Mouse (Mus musculus) G1E (cell line): Measurements from ENCODE around the gene Il4ra. TPM values are rescaled to one million over a fixed set of nuclear protein-coding genes. Genes with fewer than 3 reads are reported as not detected.

Source experiments
- ATAC-seq: 2 replicates; pipeline ENCODE4 v1.8.0; 2016; ENCODE audit warnings: mild to moderate bottlenecking; ENCODE audit not compliant: insufficient number of reproducible peaks, poor library complexity, low FRiP score, severe bottlenecking; ENCODE audit errors: extremely low read depth
- DNase-seq: peaks from one replicate; pipeline ENCODE4 v3.0.0; 2012; ENCODE audit warnings: low spot score
- H3K27me3 ChIP-seq: 2 replicates; pipeline ENCODE4 v1.6.1; 2012; ENCODE audit warnings: mild to moderate bottlenecking, low read length, inconsistent platforms; ENCODE audit not compliant: insufficient read depth
- H3K36me3 ChIP-seq: replicated peaks from 2 replicates; pipeline ENCODE3; 2012; ENCODE audit warnings: mild to moderate bottlenecking, inconsistent platforms
- H3K4me1 ChIP-seq: 2 replicates; pipeline ENCODE4 v1.6.1; 2012; ENCODE audit warnings: low read depth, low read length, inconsistent platforms, mixed read lengths; ENCODE audit not compliant: insufficient read depth
- H3K4me3 ChIP-seq: 2 replicates; pipeline ENCODE4 v1.5.1; 2012; ENCODE audit warnings: low read depth, mild to moderate bottlenecking, inconsistent platforms, low read length, moderate library complexity, mixed read lengths
- H3K9me3 ChIP-seq: replicated peaks from 2 replicates; pipeline ENCODE4 v1.6.1; 2012; ENCODE audit warnings: inconsistent platforms
- CTCF ChIP-seq: IDR thresholded peaks from 2 replicates; pipeline ENCODE4 v1.5.1; 2012; ENCODE audit warnings: low read depth, low read length, inconsistent platforms, mixed read lengths
- GATA1 ChIP-seq: IDR thresholded peaks from 2 replicates; pipeline ENCODE4 v1.6.1; 2012; ENCODE audit warnings: borderline replicate concordance, low read length, inconsistent platforms, mixed read lengths
- GATA2 ChIP-seq: IDR thresholded peaks from 2 replicates; pipeline ENCODE4 v1.6.1; 2012; ENCODE audit warnings: low read depth, low read length, inconsistent platforms, borderline replicate concordance
- POLR2AphosphoS5 ChIP-seq: IDR thresholded peaks from 2 replicates; pipeline ENCODE4 v1.6.1; 2012; ENCODE audit warnings: low read depth, low read length, inconsistent platforms; ENCODE audit not compliant: insufficient replicate concordance
- TAL1 ChIP-seq: conservative IDR thresholded peaks from 2 replicates; pipeline ENCODE4 v1.6.1; 2012; ENCODE audit warnings: low read depth, low read length, inconsistent platforms, mixed read lengths
- polyA plus RNA-seq: library from polyadenylated mRNA; stranded (reverse); fragments of >175 nt; gene quantifications from 2 replicates; pipeline ENCODE4 v1.2.3, GENCODE M21; 2012
- total RNA-seq, 2 experiments: library from RNA; stranded (forward) in 1 of 2; stranded (reverse) in 1 of 2; fragments of 200-1000 nt in 1 of 2; fragments of >200 nt in 1 of 2; fragmentation: Nextera tagmentation in 1 of 2; gene quantifications; 2 replicates each; pipeline ENCODE4 v1.2.3; 2014 to 2017

Il4ra gene
- total and polyA plus RNA-seq, 3 experiments, result 23.5 to 35.8 (median 27.8) TPM

GRCm38 (mm10) chr7:125589896-125590295 is 38.0 kb downstream of the Il4ra start:
- no peak for TF ChIP-seq CTCF
- TF ChIP-seq POLR2AphosphoS5, result no peak
- TF ChIP-seq GATA2, result no peak
- TF ChIP-seq TAL1, result no peak
- no peak for TF ChIP-seq GATA1
- no peak for DNase-seq
- H3K4me3 ChIP-seq, result no peak overlapping the region
- peaks cover 37% of the 10 kb centered on the region for H3K4me1 ChIP-seq
- no peaks in the 10 kb centered on the region for H3K36me3 ChIP-seq
- no peak for ATAC-seq
- peaks cover 7% of the 10 kb centered on the region for H3K9me3 ChIP-seq
- peaks cover 35% of the 10 kb centered on the region for H3K27me3 ChIP-seq

- TF ChIP-seq GATA1, result no peak
- TF ChIP-seq TAL1, result no peak
- no peak for TF ChIP-seq GATA2
- TF ChIP-seq CTCF, result no peak
- no peak for TF ChIP-seq POLR2AphosphoS5
- Histone ChIP-seq H3K36me3 (no peaks in the 10 kb centered on the region), H3K4me1 (peaks cover 55% of the 10 kb centered on the region), H3K9me3 (no peaks in the 10 kb centered on the region), H3K4me3 (peak overlapping the region; percentile 13; the same call in 1 of the 2 replicates), H3K27me3 (peaks cover 40% of the 10 kb centered on the region)
- DNase-seq, result peak; percentile 56
- ATAC-seq, result peak; percentile 22
Measured at GRCm38 (mm10) chr7:125593831-125594230, 41.9 kb downstream of the Il4ra start.

- peaks cover 66% of the 10 kb centered on the region for H3K4me1 ChIP-seq
- TF ChIP-seq GATA2 (no peak), CTCF (no peak), GATA1 (no peak), POLR2AphosphoS5 (no peak), TAL1 (no peak)
Measured at GRCm38 (mm10) chr7:125596406-125596805, 44.5 kb downstream of the Il4ra start.

GRCm38 (mm10) chr7:125597083-125597482 is 45.2 kb downstream of the Il4ra start:
- H3K36me3 ChIP-seq, result no peaks in the 10 kb centered on the region
- H3K9me3 ChIP-seq, result no peaks in the 10 kb centered on the region
- H3K27me3 ChIP-seq, result peaks cover 58% of the 10 kb centered on the region
- ATAC-seq (no peak), DNase-seq (no peak)
- H3K4me3 ChIP-seq, result no peak overlapping the region
- peaks cover 66% of the 10 kb centered on the region for H3K4me1 ChIP-seq
- TF ChIP-seq POLR2AphosphoS5 (no peak), CTCF (no peak), TAL1 (no peak), GATA1 (no peak), GATA2 (no peak)

More at GRCm38 (mm10) chr7:125596406-125596805, 44.5 kb downstream of the Il4ra start:
- Histone ChIP-seq H3K9me3 (no peaks in the 10 kb centered on the region), H3K36me3 (no peaks in the 10 kb centered on the region), H3K27me3 (peaks cover 51% of the 10 kb centered on the region), H3K4me3 (no peak overlapping the region)
- DNase-seq (no peak), ATAC-seq (no peak)

GRCm38 (mm10) chr7:125597516-125598347 is 45.8 kb downstream of the Il4ra start:
- TF ChIP-seq GATA1 (no peak), POLR2AphosphoS5 (no peak), CTCF (no peak)
- Histone ChIP-seq H3K4me1 (peaks cover 61% of the 10 kb centered on the region), H3K4me3 (no peak overlapping the region), H3K27me3 (peaks cover 56% of the 10 kb centered on the region), H3K36me3 (no peaks in the 10 kb centered on the region), H3K9me3 (no peaks in the 10 kb centered on the region)
- ATAC-seq (no peak), DNase-seq (no peak)

- TF ChIP-seq GATA2 (no peak), GATA1 (no peak), CTCF (no peak), TAL1 (no peak), POLR2AphosphoS5 (no peak)
- Histone ChIP-seq H3K4me3 (no peak overlapping the region), H3K36me3 (no peaks in the 10 kb centered on the region), H3K9me3 (no peaks in the 10 kb centered on the region), H3K27me3 (peaks cover 68% of the 10 kb centered on the region), H3K4me1 (peaks cover 52% of the 10 kb centered on the region)
- no peak for ATAC-seq
- DNase-seq, result no peak
Measured at GRCm38 (mm10) chr7:125599373-125599973, 47.6 kb downstream of the Il4ra start.
